Mouse (Mus musculus) heart, embryonic 12.5 days (tissue): ENCODE results near the gene Gm20388. TPM values are rescaled to one million over a fixed set of nuclear protein-coding genes. Genes with fewer than 3 reads are reported as not detected.
A peak's percentile ranks its signal among the peaks of the same experiment; 100 is the strongest.

ENCODE experiments used
- ATAC-seq: fragments of 200-750 bp; cut with Nextera tagmentation; 2 replicates; pipeline ENCODE4 v1.8.0; 2017; ENCODE audit warnings: moderate TSS enrichment, moderate library complexity; ENCODE audit not compliant: insufficient number of reproducible peaks, low FRiP score
- H3K27ac ChIP-seq: fragments of 300-500 bp; sonication (generic); 2 replicates; pipeline ENCODE4 v1.5.1; 2016; ENCODE audit warnings: mild to moderate bottlenecking, moderate library complexity; ENCODE audit not compliant: poor library complexity, severe bottlenecking
- H3K27me3 ChIP-seq: fragments of 300-500 bp; sonication (generic); replicated peaks from 2 replicates; pipeline ENCODE4 v1.6.1; 2016; ENCODE audit warnings: mild to moderate bottlenecking, moderate library complexity
- H3K36me3 ChIP-seq: fragments of 300-500 bp; sonication (generic); 2 replicates; pipeline ENCODE4 v1.6.1; 2016; ENCODE audit warnings: mild to moderate bottlenecking, moderate library complexity
- H3K4me1 ChIP-seq: fragments of 300-500 bp; sonication (generic); replicated peaks from 2 replicates; pipeline ENCODE4 v1.6.1; 2016; ENCODE audit warnings: mild to moderate bottlenecking
- H3K4me2 ChIP-seq: fragments of 300-500 bp; sonication (generic); 2 replicates; pipeline ENCODE4 v1.6.1; 2016; ENCODE audit warnings: mild to moderate bottlenecking, moderate library complexity
- H3K4me3 ChIP-seq: fragments of 300-500 bp; sonication (generic); 2 replicates; pipeline ENCODE4 v1.5.1; 2016; ENCODE audit warnings: mild to moderate bottlenecking
- H3K9ac ChIP-seq: fragments of 300-500 bp; sonication (generic); 2 replicates; pipeline ENCODE4 v1.6.1; 2016; ENCODE audit warnings: mild to moderate bottlenecking, moderate library complexity
- H3K9me3 ChIP-seq: fragments of 300-500 bp; sonication (generic); replicated peaks from 2 replicates; pipeline ENCODE4 v1.6.1; 2016; ENCODE audit warnings: mild to moderate bottlenecking, moderate library complexity
- WGBS: fragments of 180-500 bp; shearing (Covaris S2); methylation state at CpG from one replicate; pipeline ENCODE4 v1.1.7; 2016; 5-methylcytosine and 5-hydroxymethylcytosine counted together
- polyA plus RNA-seq: library from polyadenylated mRNA; unstranded; fragments of >200 nt; fragmentation: Nextera tagmentation; extraction: Ambion mirVana; gene quantifications from 2 replicates; pipeline ENCODE4 v1.2.1, GENCODE M21; 2016

Gm20388 gene
- polyA plus RNA-seq, 1 experiment from 2014 or later: not detected

- Histone ChIP-seq H3K36me3 (no peaks in the 10 kb centered on the region), H3K4me2 (no peak overlapping the region), H3K4me3 (no peak overlapping the region), H3K9ac (peak overlapping the region; percentile 33; the same call in 1 of the 2 replicates), H3K4me1 (peaks cover 77% of the 10 kb centered on the region), H3K27me3 (no peaks in the 10 kb centered on the region), H3K27ac (peak overlapping the region; percentile 37), H3K9me3 (no peaks in the 10 kb centered on the region)
- ATAC-seq: no peak
- 44% methylated on average over 8 of the region's 8 CpGs for WGBS
Measured at GRCm38 (mm10) chr8:121901498-121902236, 1991.0 kb downstream of the Gm20388 start.

- Histone ChIP-seq H3K4me1 (peaks cover 65% of the 10 kb centered on the region), H3K4me2 (no peak overlapping the region), H3K27me3 (no peaks in the 10 kb centered on the region), H3K9ac (no peak overlapping the region), H3K27ac (no peak overlapping the region), H3K9me3 (no peaks in the 10 kb centered on the region), H3K4me3 (no peak overlapping the region), H3K36me3 (no peaks in the 10 kb centered on the region)
- WGBS: 45% methylated on average over 6 of the region's 6 CpGs
- no peak for ATAC-seq
Measured at GRCm38 (mm10) chr8:121903977-121904376, 1993.3 kb downstream of the Gm20388 start.

- ATAC-seq: no peak
Measured at GRCm38 (mm10) chr8:121904999-121905398, 1994.4 kb downstream of the Gm20388 start.

GRCm38 (mm10) chr8:121905420-121905819, 1994.8 kb downstream of the Gm20388 start:
- Histone ChIP-seq H3K27me3 (0 out of 2 replicates have a peak, but pooled peaks cover 3% of the 10 kb centered on the region), H3K9ac (no peak overlapping the region), H3K36me3 (no peaks in the 10 kb centered on the region), H3K9me3 (no peaks in the 10 kb centered on the region), H3K4me1 (peaks cover 64% of the 10 kb centered on the region), H3K4me2 (peak overlapping the region; percentile 99), H3K27ac (no peak overlapping the region), H3K4me3 (peak overlapping the region; percentile 89)
- ATAC-seq: no peak
- 49% methylated on average over 1 of the region's 1 CpGs for WGBS

More at GRCm38 (mm10) chr8:121904999-121905398, 1994.4 kb downstream of the Gm20388 start:
- Histone ChIP-seq H3K36me3 (no peaks in the 10 kb centered on the region), H3K4me2 (peak overlapping the region; percentile 99), H3K27ac (no peak overlapping the region), H3K27me3 (0 out of 2 replicates have a peak, but pooled peaks cover 3% of the 10 kb centered on the region), H3K9ac (no peak overlapping the region), H3K9me3 (no peaks in the 10 kb centered on the region), H3K4me1 (peaks cover 64% of the 10 kb centered on the region), H3K4me3 (no peak overlapping the region)
- WGBS: 82% methylated on average over 9 of the region's 9 CpGs

GRCm38 (mm10) chr8:121905864-121906263, 1995.2 kb downstream of the Gm20388 start:
- no peaks in the 10 kb centered on the region for H3K9me3 ChIP-seq
- peak overlapping the region; percentile 86 for H3K9ac ChIP-seq
- no peak overlapping the region for H3K27ac ChIP-seq
- peak overlapping the region; percentile 99 for H3K4me2 ChIP-seq
- 0 out of 2 replicates have a peak, but pooled peaks cover 3% of the 10 kb centered on the region for H3K27me3 ChIP-seq
- H3K4me1 ChIP-seq: peaks cover 64% of the 10 kb centered on the region
- no peaks in the 10 kb centered on the region for H3K36me3 ChIP-seq
- no peak for ATAC-seq
- WGBS: 29% methylated on average over 5 of the region's 5 CpGs
- H3K4me3 ChIP-seq: peak overlapping the region; percentile 89

GRCm38 (mm10) chr8:121906542-121907512, 1996.2 kb downstream of the Gm20388 start:
- Histone ChIP-seq H3K9me3 (no peaks in the 10 kb centered on the region), H3K4me2 (peak overlapping the region; percentile 99), H3K9ac (peak overlapping the region; percentile 86), H3K36me3 (no peaks in the 10 kb centered on the region), H3K27me3 (0 out of 2 replicates have a peak, but pooled peaks cover 3% of the 10 kb centered on the region), H3K4me3 (peak overlapping the region; percentile 89), H3K27ac (no peak overlapping the region), H3K4me1 (peaks cover 54% of the 10 kb centered on the region)
- peak; percentile 25; the same call in 1 of the 2 replicates for ATAC-seq
- WGBS: under 1% methylated on average over 72 of the region's 72 CpGs

GRCm38 (mm10) chr8:121907587-121908248, 1997.1 kb downstream of the Gm20388 start, which contains the start of gene Slc7a5:
Gene Slc7a5 (minus strand): TSS chr8:121907694.
- ATAC-seq: peak; percentile 93
- H3K27ac ChIP-seq: no peak within 1 kb of the TSS
- H3K4me1 ChIP-seq: peaks cover 45% of the 10 kb centered on the region
- H3K4me2 ChIP-seq: peak within 1 kb of the TSS; percentile 99
- H3K36me3 ChIP-seq: no peaks in the 10 kb centered on the region
- H3K4me3 ChIP-seq: peak within 1 kb of the TSS; percentile 89
- H3K27me3 ChIP-seq: 0 out of 2 replicates have a peak, but pooled peaks cover 4% of the 10 kb centered on the region
- peak within 1 kb of the TSS; percentile 86 for H3K9ac ChIP-seq
- under 1% methylated on average over 60 of the region's 61 CpGs for WGBS
- no peaks in the 10 kb centered on the region for H3K9me3 ChIP-seq

GRCm38 (mm10) chr8:121908378-121909147, 1997.9 kb downstream of the Gm20388 start:
- WGBS: 53% methylated on average over 8 of the region's 8 CpGs
- no peak for ATAC-seq
- 0 out of 2 replicates have a peak, but pooled peaks cover 9% of the 10 kb centered on the region for H3K27me3 ChIP-seq
- H3K27ac ChIP-seq: no peak overlapping the region
- H3K9ac ChIP-seq: no peak overlapping the region
- H3K36me3 ChIP-seq: no peaks in the 10 kb centered on the region
- peak overlapping the region; percentile 99 for H3K4me2 ChIP-seq
- peaks cover 44% of the 10 kb centered on the region for H3K4me1 ChIP-seq
- H3K4me3 ChIP-seq: no peak overlapping the region
- no peaks in the 10 kb centered on the region for H3K9me3 ChIP-seq

- WGBS: 60% methylated on average over 8 of the region's 8 CpGs
- peaks cover 39% of the 10 kb centered on the region for H3K4me1 ChIP-seq
- no peak overlapping the region for H3K4me3 ChIP-seq
- H3K27me3 ChIP-seq: 0 out of 2 replicates have a peak, but pooled peaks cover 10% of the 10 kb centered on the region
- ATAC-seq: no peak
- no peak overlapping the region for H3K27ac ChIP-seq
- H3K9ac ChIP-seq: no peak overlapping the region
- no peaks in the 10 kb centered on the region for H3K9me3 ChIP-seq
- no peak overlapping the region; the same call in 1 of the 2 replicates for H3K4me2 ChIP-seq
- H3K36me3 ChIP-seq: no peaks in the 10 kb centered on the region
Measured at GRCm38 (mm10) chr8:121909148-121909541, 1998.5 kb downstream of the Gm20388 start.

GRCm38 (mm10) chr8:121909663-121910062, 1999.0 kb downstream of the Gm20388 start:
- H3K9ac ChIP-seq: no peak overlapping the region
- no peaks in the 10 kb centered on the region for H3K36me3 ChIP-seq
- H3K4me2 ChIP-seq: 0 out of 2 replicates have a peak overlapping the region, but pooled peaks have one; percentile 23
- peaks cover 35% of the 10 kb centered on the region for H3K4me1 ChIP-seq
- H3K27me3 ChIP-seq: 0 out of 2 replicates have a peak, but pooled peaks cover 10% of the 10 kb centered on the region
- WGBS: 2% methylated on average over 6 of the region's 6 CpGs
- no peaks in the 10 kb centered on the region for H3K9me3 ChIP-seq
- H3K27ac ChIP-seq: no peak overlapping the region
- ATAC-seq: no peak
- no peak overlapping the region for H3K4me3 ChIP-seq
